ENCODE assay signal across 18 mouse cellular contexts in genomic region chr9:120005936-120006335, GRCm38 (mm10). TPM values are rescaled to one million over a fixed set of nuclear protein-coding genes. Genes with fewer than 3 reads are reported as not detected.
DNase-seq lines count a peak whose midpoint lies in the region; ATAC-seq and TF ChIP-seq lines count a peak whose summit lies in the region.
"Had no signal": no experiment of that assay in that cellular context is flagged by ENCODE, and none has a peak within 500 bp of the region (broad histone marks: within the 10 kb centered on the region; RNA-seq: fewer than 3 reads in every experiment).

No protein-coding gene starts in this region.

- H3K27me3 ChIP-seq in lung, embryonic 14.5 days (ENCODE audit: insufficient read depth, low read length) = no peaks in the 10 kb centered on the region
- H3K27me3 ChIP-seq in ES-Bruce4 (ENCODE audit: control insufficient read depth, insufficient read depth, low read length, poor library complexity, severe bottlenecking) = no peaks in the 10 kb centered on the region
- H3K27me3 ChIP-seq: forebrain, embryonic 15.5 days; heart, embryonic 15.5 days; intestine, embryonic 15.5 days had no signal

- peak; percentile 15 for TF ChIP-seq CTCF in lung, embryonic 14.5 days (IDR thresholded peaks at IDR 0.05; ENCODE audit: low read depth)
- no peak for TF ChIP-seq CTCF in ES-Bruce4 (IDR thresholded peaks at IDR 0.05; ENCODE audit: low read depth, low read length)

- in situ Hi-C loops in ES-E14 (cut with MboI; ENCODE audit: low sequenced_read_pairs in 2 of 2, unreplicated experiment in 2 of 2) = no loop called here

- no peak overlapping the region for H3K9ac ChIP-seq in lung, embryonic 14.5 days
- H3K9ac ChIP-seq in ES-Bruce4 (ENCODE audit: low read depth, poor library complexity, severe bottlenecking) = no peak overlapping the region
- H3K9ac ChIP-seq in ES-E14 (ENCODE audit: insufficient read depth, low read depth, low read length, poor library complexity, severe bottlenecking) = no peak overlapping the region; the same call in 1 of the 2 replicates
- H3K9ac ChIP-seq: forebrain, embryonic 15.5 days; heart, embryonic 15.5 days; hindbrain, embryonic 14.5 days; intestine, embryonic 15.5 days had no signal

- no peak for ATAC-seq in lung, embryonic 14.5 days (ENCODE audit: insufficient read depth)
- ATAC-seq: activated CD4-positive, CD25-positive, alpha-beta regulatory T cell, adult 4 months; forebrain, embryonic 15.5 days; intestine, embryonic 15.5 days had no signal

- H3K27ac ChIP-seq in lung, embryonic 14.5 days (ENCODE audit: low read depth) = no peak overlapping the region
- H3K27ac ChIP-seq in ES-Bruce4 (ENCODE audit: insufficient read depth, low read length) (peak overlapping the region; percentile 94), ES-E14 (ENCODE audit: insufficient read depth, low read depth, low read length, poor library complexity, severe bottlenecking) (peak overlapping the region; percentile 95)
- H3K27ac ChIP-seq: forebrain, embryonic 15.5 days; heart, embryonic 15.5 days; hindbrain, embryonic 10.5 days; hindbrain, embryonic 14.5 days; intestine, embryonic 15.5 days had no signal

- TF ChIP-seq EP300 in ES-Bruce4 (IDR thresholded peaks at IDR 0.05; ENCODE audit: insufficient read depth, low read depth, low read length) = peak; percentile 75

- H3K9me3 ChIP-seq in lung, embryonic 14.5 days (ENCODE audit: low read depth, low read length) = no peaks in the 10 kb centered on the region
- H3K9me3 ChIP-seq in ES-Bruce4 (replicated peaks; ENCODE audit: control insufficient read depth, insufficient read depth, low read length, poor library complexity, severe bottlenecking) (no peaks in the 10 kb centered on the region), ES-E14 (ENCODE audit: control insufficient read depth, insufficient read depth, low read depth, low read length) (no peaks in the 10 kb centered on the region)
- H3K9me3 ChIP-seq: forebrain, embryonic 15.5 days; heart, embryonic 15.5 days; hindbrain, embryonic 10.5 days; intestine, embryonic 15.5 days had no signal

- TF ChIP-seq POLR2A in ES-Bruce4 (IDR thresholded peaks at IDR 0.05; ENCODE audit: insufficient read depth, low read length) = no peak

- H3K4me3 ChIP-seq in lung, embryonic 14.5 days (ENCODE audit: low read depth, low read length) = no peak overlapping the region
- H3K4me3 ChIP-seq in ES-Bruce4 (ENCODE audit: low read depth, low read length) = no peak overlapping the region
- H3K4me3 ChIP-seq in ES-E14 (ENCODE audit: insufficient read depth in 1 of 2, low read depth in 1 of 2, low read length in 2 of 2, poor library complexity in 1 of 2, severe bottlenecking in 1 of 2) = no peak overlapping the region
- H3K4me3 ChIP-seq: forebrain, embryonic 15.5 days; heart, embryonic 15.5 days; hindbrain, embryonic 10.5 days; intestine, embryonic 15.5 days had no signal

- H3K4me1 ChIP-seq in lung, embryonic 14.5 days (ENCODE audit: insufficient read depth) = peaks cover 9% of the 10 kb centered on the region
- peaks cover 5% of the 10 kb centered on the region for H3K4me1 ChIP-seq in ES-Bruce4 (ENCODE audit: control insufficient read depth, insufficient read depth, low read length)
- peaks cover 7 to 34% of the 10 kb centered on the region in 2 experiments; a peak in 3 of 4 replicates for H3K4me1 ChIP-seq in ES-E14 (ENCODE audit: control insufficient read depth in 2 of 2, insufficient read depth in 2 of 2, low read length in 2 of 2, poor library complexity in 1 of 2)

- peak; percentile 58 for DNase-seq in lung, embryonic 14.5 days
- no peak for DNase-seq in lung, postnatal 25 days (ENCODE audit: low spot score)
- peak; percentile 77 for DNase-seq in ES-E14 (ENCODE audit: low read depth, low spot score)
- DNase-seq in thymus, postnatal 10 days (ENCODE audit: low spot score in 2 of 2) = no peak
- DNase-seq in spleen, postnatal 14 days (ENCODE audit: low spot score in 2 of 2) = no peak
- DNase-seq: adrenal gland, postnatal 36 days; cerebellum, adult 2 months; gastrocnemius, postnatal 36 days; heart, adult 11 months; heart, postnatal 14 days had no signal

- WGBS in lung, embryonic 14.5 days = 44% methylated on average over 3 of the region's 3 CpGs

- no peak overlapping the region for H3K4me2 ChIP-seq in lung, embryonic 14.5 days
- H3K4me2 ChIP-seq: forebrain, embryonic 15.5 days; heart, embryonic 15.5 days; hindbrain, embryonic 14.5 days; intestine, embryonic 15.5 days had no signal

- no peaks in the 10 kb centered on the region for H3K36me3 ChIP-seq in lung, embryonic 14.5 days (ENCODE audit: insufficient read depth)
- no peaks in the 10 kb centered on the region for H3K36me3 ChIP-seq in ES-Bruce4 (ENCODE audit: control insufficient read depth, insufficient read depth, low read length, poor library complexity, severe bottlenecking)
- no peaks in the 10 kb centered on the region for H3K36me3 ChIP-seq in ES-E14 (ENCODE audit: control insufficient read depth, insufficient read depth, low read length, poor library complexity, severe bottlenecking)
- H3K36me3 ChIP-seq: forebrain, embryonic 15.5 days; heart, embryonic 15.5 days; hindbrain, embryonic 10.5 days; intestine, embryonic 15.5 days had no signal

TF ChIP-seq in ES-E14, 5 proteins besides CTCF, POLR2A, EP300 and RAD21:
- TF ChIP-seq MAFK (IDR thresholded peaks at IDR 0.05; ENCODE audit: insufficient read depth, low read depth, low read length) (no peak), CHD2 (IDR thresholded peaks at IDR 0.05; ENCODE audit: low read depth, low read length) (no peak), HCFC1 (IDR thresholded peaks at IDR 0.05; ENCODE audit: borderline replicate concordance, insufficient read depth, low read length) (no peak), ZNF384 (IDR thresholded peaks at IDR 0.05; ENCODE audit: low read depth, low read length) (no peak), ZC3H11A (IDR thresholded peaks at IDR 0.05; ENCODE audit: borderline replicate concordance, low read depth, low read length) (no peak)

RNA-seq across cellular contexts. Expression of gene Xirp1, which starts 17.5 kb away (rescaled TPM):
- polyA plus RNA-seq in lung, embryonic 14.5 days (2014; fragmentation: Nextera tagmentation; extraction: Ambion mirVana) = 0.07 and 0.87 TPM in 2 replicates
- not detected in 2 replicates for polyA plus RNA-seq in ES-Bruce4 (2011; ENCODE audit: insufficient read depth, insufficient read length, low read depth, missing spikeins)
- 0.05 and 0.13 TPM in 2 replicates for total RNA-seq in ES-E14 (2012; rRNA removed)
- polyA plus RNA-seq: activated CD4-positive, CD25-positive, alpha-beta regulatory T cell, adult 4 months; forebrain, embryonic 11.5 days; forebrain, embryonic 15.5 days; hindbrain, embryonic 14.5 days had no signal

RNA-seq across cellular contexts. Expression of gene Csrnp1, which starts 21.5 kb away (rescaled TPM):
- 2.2 and 2.7 TPM in 2 replicates for polyA plus RNA-seq in lung, embryonic 14.5 days (2014; fragmentation: Nextera tagmentation; extraction: Ambion mirVana)
- polyA plus RNA-seq in ES-Bruce4 (2011; ENCODE audit: insufficient read depth, insufficient read length, low read depth, missing spikeins) = 28.4 and 39.7 TPM in 2 replicates
- total RNA-seq in ES-E14 (2012; rRNA removed) = 40.6 and 57.8 TPM in 2 replicates

Comparison
In these comparisons a context has a peak if more than half of its experiments do, and no peak if none do; other contexts are left out.
1. DNase-seq: peak in lung, embryonic 14.5 days (single experiment) and ES-E14 (single experiment); none in lung, postnatal 25 days (single experiment), thymus, postnatal 10 days (0 of 2) and spleen, postnatal 14 days (0 of 2).